Mouse (Mus musculus): ENCODE results near the gene Gm17359. TPM values are rescaled to one million over a fixed set of nuclear protein-coding genes. Genes with fewer than 3 reads are reported as not detected.

Gm17359 gene
- polyA plus RNA-seq, 1 experiment from 2014 or later, result 0.17 TPM

GRCm38 (mm10) chr3:79299401-79299800, 37.1 kb upstream of the Gm17359 start:
- no peak for DNase-seq (ENCODE audit: low spot score)
- Histone ChIP-seq H3K4me3 (ENCODE audit: low read depth, low read length) (no peak overlapping the region), H3K9ac (ENCODE audit: low read length) (no peak overlapping the region), H3K9me3 (replicated peaks; ENCODE audit: control insufficient read depth, low read length) (no peaks in the 10 kb centered on the region), H3K36me3 (ENCODE audit: control insufficient read depth, insufficient read depth, low read length) (no peaks in the 10 kb centered on the region), H3K27me3 (replicated peaks; ENCODE audit: control insufficient read depth, insufficient read depth, low read length) (no peaks in the 10 kb centered on the region), H3K4me2 (ENCODE audit: low read length) (no peak overlapping the region), H3K4me1 (ENCODE audit: control insufficient read depth, insufficient read depth, low read length) (no peaks in the 10 kb centered on the region), H3K27ac (ENCODE audit: low read depth, low read length) (no peak overlapping the region)
- 93% methylated on average over 15 of the region's 15 CpGs for WGBS
- ATAC-seq, result no peak

DNA sequence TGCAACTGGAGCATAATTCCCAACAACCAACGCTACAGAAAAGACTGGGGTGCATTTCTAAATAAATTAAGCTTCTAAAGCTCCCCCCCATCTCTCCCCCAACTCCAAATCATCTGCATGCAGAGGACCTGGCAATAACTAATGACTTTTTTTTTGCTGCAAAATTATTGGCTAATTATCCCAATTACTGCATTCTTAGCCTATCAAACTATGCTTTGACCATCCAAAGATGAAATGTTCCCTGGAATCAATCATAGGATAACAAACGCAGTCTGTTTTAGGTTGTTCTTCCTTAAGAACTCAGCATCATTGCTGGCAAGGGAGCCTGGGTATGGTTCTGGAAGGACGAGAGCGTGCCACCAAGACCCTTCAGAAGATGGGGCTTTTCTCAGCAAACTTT, 27.9 kb upstream of the Gm17359 start:
- H3K9me3 ChIP-seq (replicated peaks; ENCODE audit: control insufficient read depth, low read length), result no peaks in the 10 kb centered on the region

DNA sequence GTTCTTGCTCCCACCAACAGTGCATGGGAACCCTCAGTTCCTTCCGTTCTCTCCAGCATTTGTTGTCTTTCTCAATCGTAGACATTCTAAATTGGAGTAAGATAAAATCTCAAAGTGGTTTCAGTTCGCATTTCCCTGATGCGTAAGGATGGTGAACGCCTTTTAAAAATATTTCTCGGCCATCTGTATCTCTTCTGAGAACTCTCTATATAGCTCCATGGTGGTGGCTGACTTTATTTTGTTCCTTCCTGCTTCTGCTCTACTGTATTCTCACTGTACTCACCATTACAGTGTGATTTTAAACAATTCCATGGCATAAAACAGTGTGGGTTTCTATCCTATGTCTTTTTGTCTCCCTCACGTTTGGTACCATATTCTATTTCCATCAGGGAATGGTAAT, 26.3 kb upstream of the Gm17359 start:
- DNase-seq (ENCODE audit: low spot score) (no peak), ATAC-seq (no peak)
- Histone ChIP-seq H3K9ac (ENCODE audit: low read length) (no peak overlapping the region), H3K9me3 (replicated peaks; ENCODE audit: control insufficient read depth, low read length) (no peaks in the 10 kb centered on the region), H3K4me2 (ENCODE audit: low read length) (no peak overlapping the region), H3K36me3 (ENCODE audit: control insufficient read depth, insufficient read depth, low read length) (no peaks in the 10 kb centered on the region), H3K27me3 (replicated peaks; ENCODE audit: control insufficient read depth, insufficient read depth, low read length) (no peaks in the 10 kb centered on the region), H3K4me3 (ENCODE audit: low read depth, low read length) (no peak overlapping the region), H3K27ac (ENCODE audit: low read depth, low read length) (no peak overlapping the region), H3K4me1 (ENCODE audit: control insufficient read depth, insufficient read depth, low read length) (peaks cover 7% of the 10 kb centered on the region; the same call in 1 of the 2 replicates)
- 90% methylated on average over 7 of the region's 7 CpGs for WGBS

More for the DNA sequence above, 27.9 kb upstream of the Gm17359 start:
- Histone ChIP-seq H3K27me3 (replicated peaks; ENCODE audit: control insufficient read depth, insufficient read depth, low read length) (no peaks in the 10 kb centered on the region), H3K36me3 (ENCODE audit: control insufficient read depth, insufficient read depth, low read length) (no peaks in the 10 kb centered on the region), H3K4me2 (ENCODE audit: low read length) (no peak overlapping the region), H3K4me3 (ENCODE audit: low read depth, low read length) (no peak overlapping the region), H3K27ac (ENCODE audit: low read depth, low read length) (no peak overlapping the region), H3K4me1 (ENCODE audit: control insufficient read depth, insufficient read depth, low read length) (no peaks in the 10 kb centered on the region), H3K9ac (ENCODE audit: low read length) (no peak overlapping the region)
- 83% methylated on average over 4 of the region's 4 CpGs for WGBS
- DNase-seq (ENCODE audit: low spot score) (no peak), ATAC-seq (no peak)

DNA sequence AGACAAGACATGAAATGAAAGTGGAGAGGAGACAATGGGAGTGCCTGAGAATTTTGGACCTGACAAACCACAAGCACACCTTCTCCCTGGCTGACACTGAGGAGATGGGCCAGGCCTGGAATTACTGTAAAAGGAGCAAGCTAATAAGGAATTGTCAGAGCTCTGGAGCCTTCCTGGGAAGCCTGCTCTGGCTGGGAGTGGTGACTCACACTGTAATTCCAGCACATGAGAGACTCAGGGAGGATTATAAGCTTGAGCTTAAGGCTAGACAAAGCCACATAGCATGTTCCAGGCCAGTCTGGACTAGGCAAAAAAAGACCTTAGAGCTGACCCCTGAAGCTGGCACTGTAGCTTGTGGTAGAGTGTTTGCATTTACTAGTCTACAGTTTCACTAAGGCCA, 24.6 kb upstream of the Gm17359 start:
- ATAC-seq (no peak), DNase-seq (ENCODE audit: low spot score) (no peak)
- H3K4me1 ChIP-seq (ENCODE audit: control insufficient read depth, insufficient read depth, low read length), result peaks cover 7% of the 10 kb centered on the region; the same call in 1 of the 2 replicates
- H3K27me3 ChIP-seq (replicated peaks; ENCODE audit: control insufficient read depth, insufficient read depth, low read length), result no peaks in the 10 kb centered on the region
- H3K27ac ChIP-seq (ENCODE audit: low read depth, low read length), result no peak overlapping the region
- no peak overlapping the region for H3K9ac ChIP-seq (ENCODE audit: low read length)
- no peaks in the 10 kb centered on the region for H3K36me3 ChIP-seq (ENCODE audit: control insufficient read depth, insufficient read depth, low read length)
- no peak overlapping the region for H3K4me3 ChIP-seq (ENCODE audit: low read depth, low read length)
- H3K4me2 ChIP-seq (ENCODE audit: low read length), result no peak overlapping the region
- no peaks in the 10 kb centered on the region for H3K9me3 ChIP-seq (replicated peaks; ENCODE audit: control insufficient read depth, low read length)

DNA sequence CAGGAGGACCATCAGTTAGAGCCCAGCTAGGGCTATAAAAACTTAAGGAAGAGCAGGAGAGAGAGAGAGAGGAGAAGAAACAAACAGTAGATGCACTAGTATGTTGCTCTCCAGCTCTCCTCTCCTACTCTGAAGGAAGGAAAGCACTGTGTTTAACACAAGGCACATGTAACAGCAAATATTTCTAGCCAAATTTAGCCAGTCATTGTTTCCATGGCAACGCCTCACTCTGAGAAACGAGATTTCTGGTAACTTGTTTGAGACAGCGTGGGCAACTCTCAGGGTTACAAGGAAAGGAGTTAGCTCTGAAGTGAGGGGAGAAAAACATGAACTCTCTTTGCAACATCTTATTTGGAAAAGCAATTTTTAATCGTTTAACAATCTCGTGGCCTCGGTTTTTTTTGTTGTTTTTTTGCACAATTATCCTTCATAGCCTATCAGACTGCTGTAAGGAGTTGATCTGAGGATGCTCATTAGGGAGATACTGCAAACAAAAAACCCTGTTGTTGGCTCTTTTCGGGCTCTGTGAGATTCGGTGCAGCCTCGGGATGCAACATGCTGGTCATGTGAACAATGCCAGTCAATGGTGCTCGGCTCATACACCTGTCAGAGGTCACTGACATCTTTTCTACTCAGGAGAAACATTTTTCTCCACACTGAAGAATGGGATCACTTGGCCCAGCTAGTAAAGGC, 22.3 kb upstream of the Gm17359 start:
- no peak overlapping the region for H3K4me3 ChIP-seq (ENCODE audit: low read depth, low read length)
- peaks cover 7% of the 10 kb centered on the region; the same call in 1 of the 2 replicates for H3K4me1 ChIP-seq (ENCODE audit: control insufficient read depth, insufficient read depth, low read length)
- no peaks in the 10 kb centered on the region for H3K36me3 ChIP-seq (ENCODE audit: control insufficient read depth, insufficient read depth, low read length)
- H3K4me2 ChIP-seq (ENCODE audit: low read length), result no peak overlapping the region
- H3K9me3 ChIP-seq (replicated peaks; ENCODE audit: control insufficient read depth, low read length), result no peaks in the 10 kb centered on the region
- 30% methylated on average over 10 of the region's 10 CpGs for WGBS
- peak; percentile 46; the same call in 1 of the 2 replicates for ATAC-seq
- H3K27me3 ChIP-seq (replicated peaks; ENCODE audit: control insufficient read depth, insufficient read depth, low read length), result no peaks in the 10 kb centered on the region
- peak; percentile 81 for DNase-seq (ENCODE audit: low spot score)
- H3K27ac ChIP-seq (ENCODE audit: low read depth, low read length), result no peak overlapping the region
- no peak overlapping the region for H3K9ac ChIP-seq (ENCODE audit: low read length)

- no peaks in the 10 kb centered on the region for H3K36me3 ChIP-seq (ENCODE audit: control insufficient read depth, insufficient read depth, low read length)
- no peak overlapping the region for H3K27ac ChIP-seq (ENCODE audit: low read depth, low read length)
- peak; percentile 58 for DNase-seq (ENCODE audit: low spot score)
- ATAC-seq, result peak; percentile 42; the same call in 1 of the 2 replicates
- no peak overlapping the region for H3K4me3 ChIP-seq (ENCODE audit: low read depth, low read length)
- peak overlapping the region; percentile 19 for H3K4me2 ChIP-seq (ENCODE audit: low read length)
- no peak overlapping the region for H3K9ac ChIP-seq (ENCODE audit: low read length)
- 24% methylated on average over 10 of the region's 10 CpGs for WGBS
- H3K27me3 ChIP-seq (replicated peaks; ENCODE audit: control insufficient read depth, insufficient read depth, low read length), result no peaks in the 10 kb centered on the region
- H3K9me3 ChIP-seq (replicated peaks; ENCODE audit: control insufficient read depth, low read length), result no peaks in the 10 kb centered on the region
- H3K4me1 ChIP-seq (ENCODE audit: control insufficient read depth, insufficient read depth, low read length), result peaks cover 17% of the 10 kb centered on the region
These were observed 11.5 kb upstream of the Gm17359 start for GRCm38 (mm10) chr3:79324697-79325526.

DNA sequence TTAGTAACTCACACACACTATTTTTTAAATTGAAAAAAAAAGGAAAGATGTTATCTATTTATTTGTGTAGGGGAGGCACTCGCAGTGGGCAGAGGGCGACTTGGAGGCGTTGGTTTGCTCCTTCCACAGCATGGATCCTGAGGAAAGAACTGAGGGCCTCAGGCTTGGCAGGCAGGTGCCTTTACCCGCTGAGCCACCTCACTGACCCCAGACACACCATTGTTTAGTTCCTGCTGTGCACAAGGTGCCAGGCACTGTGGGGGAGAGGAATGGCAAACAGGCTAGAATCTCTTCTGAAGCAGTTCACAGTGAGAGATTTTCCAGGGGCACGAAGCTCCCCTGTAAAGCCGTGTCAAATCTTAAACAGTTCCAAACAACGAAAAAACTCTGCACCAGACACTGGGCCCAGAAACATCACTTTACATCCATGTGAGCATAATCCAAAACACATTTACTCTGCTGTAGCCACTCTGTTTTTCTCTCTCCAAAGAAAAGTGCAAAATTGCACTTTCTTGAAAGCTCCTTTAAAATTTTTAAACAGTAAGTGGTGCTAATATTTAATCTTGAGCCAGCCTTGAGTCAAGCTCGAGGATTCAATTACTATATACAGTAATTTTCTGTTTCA, 6.7 kb upstream of the Gm17359 start:
- no peak overlapping the region for H3K4me2 ChIP-seq (ENCODE audit: low read length)
- 18% methylated on average over 8 of the region's 8 CpGs for WGBS
- DNase-seq (ENCODE audit: low spot score) (no peak), ATAC-seq (no peak)
- no peaks in the 10 kb centered on the region for H3K36me3 ChIP-seq (ENCODE audit: control insufficient read depth, insufficient read depth, low read length)
- H3K9ac ChIP-seq (ENCODE audit: low read length), result no peak overlapping the region
- H3K4me1 ChIP-seq (ENCODE audit: control insufficient read depth, insufficient read depth, low read length), result peaks cover 12% of the 10 kb centered on the region
- no peaks in the 10 kb centered on the region for H3K9me3 ChIP-seq (replicated peaks; ENCODE audit: control insufficient read depth, low read length)
- H3K27ac ChIP-seq (ENCODE audit: low read depth, low read length), result no peak overlapping the region
- no peaks in the 10 kb centered on the region for H3K27me3 ChIP-seq (replicated peaks; ENCODE audit: control insufficient read depth, insufficient read depth, low read length)
- no peak overlapping the region for H3K4me3 ChIP-seq (ENCODE audit: low read depth, low read length)

- Histone ChIP-seq H3K4me3 (ENCODE audit: low read depth, low read length) (no peak overlapping the region), H3K4me2 (ENCODE audit: low read length) (no peak overlapping the region), H3K36me3 (ENCODE audit: control insufficient read depth, insufficient read depth, low read length) (no peaks in the 10 kb centered on the region), H3K9ac (ENCODE audit: low read length) (no peak overlapping the region), H3K27me3 (replicated peaks; ENCODE audit: control insufficient read depth, insufficient read depth, low read length) (no peaks in the 10 kb centered on the region), H3K9me3 (replicated peaks; ENCODE audit: control insufficient read depth, low read length) (no peaks in the 10 kb centered on the region), H3K4me1 (ENCODE audit: control insufficient read depth, insufficient read depth, low read length) (peaks cover 6% of the 10 kb centered on the region; the same call in 1 of the 2 replicates), H3K27ac (ENCODE audit: low read depth, low read length) (no peak overlapping the region)
- peak; percentile 35 for DNase-seq (ENCODE audit: low spot score)
- no peak for ATAC-seq
- 59% methylated on average over 7 of the region's 7 CpGs for WGBS
These were observed 3.4 kb upstream of the Gm17359 start for GRCm38 (mm10) chr3:79333051-79333450.
